Mouse (Mus musculus) midbrain, embryonic 10.5 days (tissue): ENCODE data around the gene Tnpo2. TPM values are rescaled to one million over a fixed set of nuclear protein-coding genes. Genes with fewer than 3 reads are reported as not detected.

ENCODE experiments used
- DNase-seq: peaks from one replicate; pipeline ENCODE4 v3.0.0-alpha.2; 2017; ENCODE audit warnings: low spot score
- H3K27ac ChIP-seq: fragments of 300-500 bp; sonication (generic); replicated peaks from 2 replicates; pipeline ENCODE4 v1.5.1; 2016; ENCODE audit warnings: mild to moderate bottlenecking
- H3K27me3 ChIP-seq: fragments of 300-500 bp; sonication (generic); 2 replicates; pipeline ENCODE4 v1.6.1; 2016; ENCODE audit warnings: low read depth, mild to moderate bottlenecking; ENCODE audit not compliant: poor library complexity, severe bottlenecking
- H3K36me3 ChIP-seq: fragments of 300-500 bp; sonication (generic); 2 replicates; pipeline ENCODE4 v1.6.1; 2016; ENCODE audit warnings: mild to moderate bottlenecking, moderate library complexity
- H3K4me1 ChIP-seq: fragments of 300-500 bp; sonication (generic); 2 replicates; pipeline ENCODE4 v1.6.1; 2016
- H3K4me3 ChIP-seq: fragments of 300-500 bp; sonication (generic); 2 replicates; pipeline ENCODE4 v1.5.1; 2016; ENCODE audit warnings: mild to moderate bottlenecking, moderate library complexity
- H3K9me3 ChIP-seq: fragments of 300-500 bp; sonication (generic); replicated peaks from 2 replicates; pipeline ENCODE4 v1.6.1; 2016; ENCODE audit warnings: mild to moderate bottlenecking
- whole genome bisulfite sequencing: fragments of 180-500 bp; shearing (Covaris S2); methylation state at CpG from one replicate; pipeline ENCODE4 v1.1.7; 2016; 5-methylcytosine and 5-hydroxymethylcytosine counted together
- polyA plus RNA-seq: library from polyadenylated mRNA; unstranded; fragments of >200 nt; fragmentation: Nextera tagmentation; extraction: Ambion mirVana; gene quantifications from 2 replicates; pipeline ENCODE4 v1.2.1, GENCODE M21; 2016

The Tnpo2 gene
- polyA plus RNA-seq, 1 experiment from 2014 or later: 28.6 TPM

GRCm38 (mm10) chr8:85032622-85033311 is 3.9 kb upstream of the Tnpo2 start:
- DNase-seq: no peak
- Histone ChIP-seq H3K36me3 (peaks cover 57% of the 10 kb centered on the region), H3K4me1 (peaks cover 37% of the 10 kb centered on the region), H3K27ac (no peak overlapping the region), H3K27me3 (no peaks in the 10 kb centered on the region), H3K4me3 (no peak overlapping the region), H3K9me3 (no peaks in the 10 kb centered on the region)
- 88% methylated on average over 4 of the region's 4 CpGs for WGBS

GRCm38 (mm10) chr8:85033867-85034266 is 2.8 kb upstream of the Tnpo2 start:
- 71% methylated on average over 1 of the region's 1 CpGs for WGBS
- Histone ChIP-seq H3K36me3 (peaks cover 53% of the 10 kb centered on the region), H3K27ac (no peak overlapping the region), H3K4me3 (no peak overlapping the region), H3K9me3 (no peaks in the 10 kb centered on the region), H3K27me3 (no peaks in the 10 kb centered on the region), H3K4me1 (peaks cover 37% of the 10 kb centered on the region)
- DNase-seq: no peak

- H3K4me1 ChIP-seq: peaks cover 38% of the 10 kb centered on the region
- 4% methylated on average over 13 of the region's 13 CpGs for WGBS
- H3K27ac ChIP-seq: 0 out of 2 replicates have a peak overlapping the region, but pooled peaks have one; percentile 17
- H3K36me3 ChIP-seq: peaks cover 49% of the 10 kb centered on the region
- H3K4me3 ChIP-seq: peak overlapping the region; percentile 76
- DNase-seq: peak; percentile 75
- H3K9me3 ChIP-seq: no peaks in the 10 kb centered on the region
- no peaks in the 10 kb centered on the region for H3K27me3 ChIP-seq
Measured at GRCm38 (mm10) chr8:85034764-85035163, 2.0 kb upstream of the Tnpo2 start.

DNA sequence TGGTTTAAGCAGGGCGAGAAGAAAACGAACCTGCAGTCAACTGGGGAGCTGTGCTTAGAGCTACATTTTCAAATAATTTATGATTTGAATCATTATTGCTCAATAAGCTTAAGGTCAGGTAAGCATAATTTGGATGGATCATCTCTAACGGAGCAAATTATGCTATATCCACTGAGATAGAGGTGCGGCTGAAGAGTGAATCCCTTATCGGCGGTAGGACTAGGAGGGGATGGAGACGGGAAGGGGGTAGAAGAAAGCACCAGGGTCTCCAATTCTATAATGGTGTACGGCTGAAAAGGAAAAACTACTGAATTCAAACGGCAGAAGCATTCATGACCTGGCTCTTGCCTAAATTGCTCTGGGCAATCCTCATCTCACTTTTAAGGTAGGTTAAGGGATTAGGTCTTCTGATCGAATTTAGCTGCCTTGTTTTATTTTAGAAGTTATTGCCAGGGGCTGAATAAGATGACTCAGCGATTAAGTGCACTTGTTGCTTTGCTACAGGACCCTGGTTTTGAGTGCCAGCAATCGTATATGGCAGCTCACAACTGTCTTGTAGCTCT is 1.5 kb upstream of the Tnpo2 start:
- Histone ChIP-seq H3K9me3 (no peaks in the 10 kb centered on the region), H3K4me1 (peaks cover 38% of the 10 kb centered on the region), H3K36me3 (peaks cover 49% of the 10 kb centered on the region), H3K4me3 (peak overlapping the region; percentile 76), H3K27ac (peak overlapping the region; percentile 99), H3K27me3 (no peaks in the 10 kb centered on the region)
- DNase-seq: no peak
- WGBS: 8% methylated on average over 12 of the region's 12 CpGs

GRCm38 (mm10) chr8:85035728-85036310 is 896 bp upstream of the Tnpo2 start:
- Histone ChIP-seq H3K4me3 (peak overlapping the region; percentile 76), H3K36me3 (peaks cover 49% of the 10 kb centered on the region), H3K27ac (peak overlapping the region; percentile 99), H3K9me3 (no peaks in the 10 kb centered on the region), H3K27me3 (no peaks in the 10 kb centered on the region), H3K4me1 (peaks cover 38% of the 10 kb centered on the region)
- 1% methylated on average over 15 of the region's 15 CpGs for WGBS
- peak; percentile 40 for DNase-seq

GRCm38 (mm10) chr8:85036381-85036717 is 366 bp upstream of the Tnpo2 start:
- Histone ChIP-seq H3K4me3 (peak overlapping the region; percentile 76), H3K36me3 (peaks cover 50% of the 10 kb centered on the region), H3K27ac (peak overlapping the region; percentile 99), H3K27me3 (no peaks in the 10 kb centered on the region), H3K4me1 (peaks cover 38% of the 10 kb centered on the region), H3K9me3 (no peaks in the 10 kb centered on the region)
- WGBS: 0% methylated on average over 9 of the region's 9 CpGs
- DNase-seq: no peak

DNA sequence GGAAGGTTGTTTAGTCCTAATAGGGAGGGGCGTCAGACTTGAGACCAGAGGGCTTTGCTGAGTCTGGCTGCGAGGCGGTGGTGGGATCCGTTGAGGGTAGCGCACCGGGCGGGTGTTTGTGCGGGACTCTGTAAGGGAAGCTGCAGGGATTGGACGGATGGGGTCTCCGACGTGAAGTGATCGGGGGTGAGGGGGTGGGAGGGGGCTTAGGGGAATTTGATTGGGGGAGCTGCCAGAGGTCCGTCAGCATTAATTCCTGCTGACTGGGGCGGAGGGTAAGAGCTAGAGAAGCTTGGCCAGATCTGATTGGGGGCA is 608 bp downstream of the Tnpo2 start:
- H3K4me3 ChIP-seq: peak overlapping the region; percentile 76
- peak overlapping the region; percentile 99 for H3K27ac ChIP-seq
- H3K27me3 ChIP-seq: no peaks in the 10 kb centered on the region
- H3K36me3 ChIP-seq: peaks cover 50% of the 10 kb centered on the region
- H3K4me1 ChIP-seq: peaks cover 38% of the 10 kb centered on the region
- H3K9me3 ChIP-seq: no peaks in the 10 kb centered on the region
- no peak for DNase-seq
- WGBS: under 1% methylated on average over 14 of the region's 14 CpGs

DNA sequence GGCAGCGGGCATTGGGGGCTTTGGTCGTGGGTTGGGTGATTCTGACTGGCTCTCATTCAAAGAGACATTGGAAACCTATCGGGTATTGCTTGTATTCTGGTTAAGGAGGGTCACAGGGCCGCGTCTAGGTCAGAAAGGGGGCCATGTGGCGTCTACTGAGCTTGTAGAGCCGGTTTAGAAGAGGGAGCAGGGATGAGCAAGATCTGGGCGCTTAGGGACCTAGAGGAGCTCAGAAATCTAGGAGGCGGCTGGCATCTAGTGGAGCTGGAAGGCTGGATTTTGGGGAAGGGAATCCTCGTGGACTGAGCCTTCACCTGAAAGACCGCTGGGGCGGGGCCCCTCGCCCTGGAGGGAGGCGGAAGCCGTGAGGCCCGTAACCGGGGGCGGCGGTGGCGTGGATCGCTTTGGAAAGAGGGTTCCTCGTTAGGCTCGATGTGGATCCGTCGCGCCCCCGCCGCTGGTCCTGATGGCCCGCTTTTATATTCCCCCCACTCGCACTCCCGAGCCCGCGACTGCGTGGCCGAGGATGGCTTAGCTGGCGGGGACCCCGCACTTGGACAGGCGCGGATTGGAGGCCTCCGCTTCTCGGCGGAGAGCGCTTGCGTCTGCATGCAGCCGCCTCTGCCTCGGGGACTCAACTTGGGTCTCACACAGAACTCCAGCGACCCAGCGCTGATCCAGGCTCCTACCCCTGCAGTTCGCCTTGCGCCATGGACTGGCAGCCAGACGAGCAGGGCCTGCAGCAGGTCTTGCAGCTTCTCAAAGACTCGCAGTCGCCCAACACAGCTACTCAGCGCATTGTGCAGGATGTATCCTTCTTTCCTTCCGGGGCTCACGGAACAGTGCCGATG is 1.2 kb downstream of the Tnpo2 start:
- 1% methylated on average over 57 of the region's 57 CpGs for WGBS
- peaks cover 50% of the 10 kb centered on the region for H3K36me3 ChIP-seq
- H3K4me3 ChIP-seq: peak overlapping the region; percentile 76
- peak overlapping the region; percentile 99 for H3K27ac ChIP-seq
- no peaks in the 10 kb centered on the region for H3K9me3 ChIP-seq
- no peaks in the 10 kb centered on the region for H3K27me3 ChIP-seq
- DNase-seq: peak; percentile 68
- H3K4me1 ChIP-seq: peaks cover 38% of the 10 kb centered on the region

DNA sequence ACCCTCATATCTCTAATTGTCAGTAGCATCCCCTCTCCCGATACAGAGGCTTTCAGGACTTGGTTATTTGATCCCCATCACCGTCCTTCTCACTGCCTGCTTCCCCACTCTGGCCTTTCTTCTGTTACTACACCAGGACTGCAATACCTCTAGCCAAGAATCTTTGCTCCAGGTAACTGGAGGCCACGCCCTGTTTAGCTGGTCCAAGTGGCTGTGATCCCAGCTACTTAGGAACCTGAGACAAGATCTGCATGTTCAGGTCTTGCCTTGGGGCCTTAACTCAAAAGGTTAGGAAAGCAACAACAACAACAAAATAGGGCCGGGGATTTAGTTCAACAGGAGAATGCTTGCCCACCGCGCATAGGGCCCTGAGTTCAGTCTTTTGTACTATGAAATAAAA is 6.9 kb downstream of the Tnpo2 start:
- Histone ChIP-seq H3K4me3 (no peak overlapping the region), H3K27me3 (no peaks in the 10 kb centered on the region), H3K4me1 (peaks cover 10% of the 10 kb centered on the region), H3K9me3 (no peaks in the 10 kb centered on the region), H3K27ac (no peak overlapping the region), H3K36me3 (peaks cover 93% of the 10 kb centered on the region)
- DNase-seq: no peak
- WGBS: 93% methylated on average over 6 of the region's 6 CpGs

DNA sequence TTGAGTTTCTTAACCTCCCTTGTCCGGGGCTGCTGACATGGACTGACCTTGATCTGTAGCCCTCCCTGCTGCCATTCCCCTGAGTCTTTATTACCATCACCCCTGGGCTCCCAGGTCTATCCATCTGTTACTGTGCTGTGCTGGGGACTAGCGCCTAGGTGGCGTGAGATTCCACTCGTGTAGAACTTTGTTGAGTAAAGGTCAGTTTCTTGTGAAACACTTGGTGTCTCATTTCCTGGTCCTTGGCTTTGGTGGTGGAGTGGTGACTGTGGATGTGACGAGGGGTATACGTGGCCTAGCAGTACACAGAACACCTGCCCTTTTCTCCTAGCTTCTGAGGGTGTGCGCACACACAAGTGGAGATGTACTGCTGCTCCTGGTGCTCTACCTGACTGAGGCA is 20.7 kb downstream of the Tnpo2 start:
- DNase-seq: no peak
- H3K4me3 ChIP-seq: no peak overlapping the region
- WGBS: 89% methylated on average over 7 of the region's 7 CpGs
- H3K27ac ChIP-seq: no peak overlapping the region
- H3K36me3 ChIP-seq: peaks cover 54% of the 10 kb centered on the region
- H3K4me1 ChIP-seq: peaks cover 20% of the 10 kb centered on the region
- H3K27me3 ChIP-seq: no peaks in the 10 kb centered on the region
- H3K9me3 ChIP-seq: no peaks in the 10 kb centered on the region

DNA sequence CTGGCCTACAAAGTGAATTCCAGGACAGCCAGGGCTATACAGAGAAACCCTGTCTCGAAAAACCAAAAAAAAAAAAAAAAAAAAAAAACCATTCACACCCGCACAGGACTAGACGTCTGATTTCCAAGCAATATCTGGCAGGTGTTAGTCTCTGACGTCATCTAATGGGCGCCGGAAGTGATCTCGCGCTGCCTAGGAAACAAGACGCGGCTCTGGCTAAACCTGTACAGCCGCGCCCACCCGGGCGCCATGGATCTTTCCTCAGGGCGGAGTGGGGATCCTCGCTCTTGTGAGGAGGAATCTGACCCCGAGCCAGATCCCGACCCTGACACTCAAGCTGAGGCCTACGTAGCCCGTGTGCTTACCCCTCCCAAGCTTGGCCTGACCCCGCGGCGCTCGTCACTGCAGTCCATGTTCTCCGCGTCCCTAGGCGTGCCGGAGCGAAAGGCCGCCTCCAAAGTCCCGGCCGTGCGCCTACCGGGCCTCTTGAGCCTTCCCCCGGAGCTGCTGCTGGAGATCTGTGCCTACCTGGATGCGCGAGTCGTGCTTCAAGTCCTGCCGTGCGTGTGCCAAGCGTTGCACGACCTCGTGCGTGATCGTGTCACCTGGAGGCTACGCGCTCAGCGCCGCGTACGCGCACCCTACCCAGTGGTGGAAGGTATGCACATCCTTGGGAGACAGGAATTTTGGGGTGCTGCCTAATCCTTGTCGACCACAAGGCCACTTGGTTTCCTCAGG is 23.3 kb downstream of the Tnpo2 start, which contains the start of gene Fbxw9:
Gene Fbxw9 (plus strand): TSS at position 177 of the 738 bp plus-strand sequence.
- Histone ChIP-seq H3K36me3 (peaks cover 46% of the 10 kb centered on the region), H3K27ac (peak within 1 kb of the TSS; percentile 78), H3K9me3 (no peaks in the 10 kb centered on the region), H3K4me1 (peaks cover 20% of the 10 kb centered on the region), H3K4me3 (peak within 1 kb of the TSS; percentile 93), H3K27me3 (no peaks in the 10 kb centered on the region)
- WGBS: under 1% methylated on average over 53 of the region's 53 CpGs
- peak; percentile 90 for DNase-seq

DNA sequence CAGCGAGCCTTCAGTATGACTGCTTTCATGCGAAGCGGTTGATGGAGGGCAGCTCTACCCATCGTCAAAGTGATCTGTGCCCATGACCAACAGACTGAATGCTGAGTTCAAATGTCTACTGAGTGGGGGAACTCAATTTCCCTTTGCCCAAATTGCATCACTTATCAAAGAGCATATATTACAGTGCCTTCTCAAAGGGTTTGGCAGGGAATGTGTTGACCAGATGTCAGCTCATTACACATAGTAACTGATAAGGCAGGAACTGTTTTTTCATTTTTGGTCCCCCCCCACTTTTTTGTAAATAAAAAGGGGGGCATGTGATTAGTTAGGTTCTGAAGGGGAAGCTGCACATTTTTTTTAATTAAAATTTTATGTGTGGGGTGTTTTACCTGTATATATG is 25.9 kb downstream of the Tnpo2 start:
- H3K9me3 ChIP-seq: no peaks in the 10 kb centered on the region
- WGBS: 97% methylated on average over 4 of the region's 4 CpGs
- peaks cover 48% of the 10 kb centered on the region for H3K36me3 ChIP-seq

More for the DNA sequence above, 25.9 kb downstream of the Tnpo2 start:
- no peak overlapping the region for H3K4me3 ChIP-seq
- DNase-seq: no peak
- peaks cover 20% of the 10 kb centered on the region for H3K4me1 ChIP-seq
- H3K27ac ChIP-seq: no peak overlapping the region
- H3K27me3 ChIP-seq: no peaks in the 10 kb centered on the region
